Mouse (Mus musculus): ENCODE data around the gene Cradd.

DNA sequence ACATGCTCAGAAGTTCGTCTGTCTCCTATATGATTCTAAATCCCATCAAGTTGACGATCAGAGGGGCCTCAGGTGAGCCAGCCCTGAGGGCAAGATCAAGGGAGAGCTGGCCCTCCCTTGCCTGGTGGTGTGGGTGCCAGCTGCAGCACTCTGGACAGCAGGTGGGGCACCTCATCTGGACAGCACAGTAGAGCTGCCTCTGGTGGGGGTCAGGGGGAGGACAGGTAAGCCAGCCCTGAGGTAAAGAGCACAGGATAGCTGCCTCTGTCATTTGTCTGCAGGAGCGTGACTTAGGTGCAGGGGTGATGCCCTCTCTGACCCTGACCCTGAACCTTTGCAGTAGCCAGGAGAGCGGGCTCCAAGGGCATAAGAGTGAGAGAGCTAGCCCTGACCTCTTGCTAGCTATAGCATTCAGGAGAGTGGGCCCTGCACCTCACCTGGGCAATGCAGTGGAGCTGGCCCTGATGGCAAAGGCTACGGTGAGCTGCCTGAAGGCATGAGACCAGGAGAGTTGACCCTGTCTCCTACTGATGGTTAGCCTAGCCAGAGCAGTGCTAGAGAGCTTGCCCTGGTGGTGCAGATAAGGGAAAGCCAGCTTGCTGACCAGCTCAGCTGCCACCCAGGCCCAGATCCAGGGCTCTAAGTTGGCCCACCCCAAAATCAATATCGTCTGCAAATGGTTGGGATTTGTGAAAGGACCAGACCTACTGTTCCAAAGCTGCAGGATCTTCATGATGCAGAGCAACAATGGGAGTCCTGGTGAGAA is 176.6 kb downstream of the Cradd start:
- TF ChIP-seq CTCF (IDR thresholded peaks at IDR 0.05; ENCODE audit: control insufficient read depth, insufficient read depth, insufficient replicate concordance, low read depth, low read length) = no peak
- no peak for TF ChIP-seq POLR2A (IDR thresholded peaks at IDR 0.05; ENCODE audit: control insufficient read depth, low read depth, low read length)

Data from testis, adult 2 months (tissue).